Mouse (Mus musculus) lung, postnatal 0 days (tissue): ENCODE results near the gene Pigr.

Source experiments
- CTCF ChIP-seq: IDR thresholded peaks from 2 replicates; pipeline ENCODE4 v1.5.1; 2016; ENCODE audit warnings: antibody characterized with exemption, mild to moderate bottlenecking
- EP300 ChIP-seq: IDR thresholded peaks from 2 replicates; pipeline ENCODE4 v1.6.1; 2016; ENCODE audit warnings: antibody characterized with exemption, mild to moderate bottlenecking, control low read depth

DNA sequence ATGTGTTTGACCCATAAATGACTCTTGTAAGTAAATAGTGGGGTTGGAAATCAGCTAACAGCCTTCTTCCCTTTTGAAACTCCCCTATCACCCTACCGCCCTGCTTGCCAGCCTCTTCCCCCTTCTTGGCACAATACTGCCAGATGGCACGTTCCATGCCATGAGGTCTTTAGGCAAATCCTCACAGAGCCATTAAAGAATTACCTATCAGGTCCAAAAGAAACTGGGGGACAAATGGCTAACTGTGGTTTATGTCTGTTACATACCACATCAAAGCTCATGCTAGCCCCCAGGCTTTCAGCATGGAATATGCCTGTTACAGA lies 5.4 kb upstream of the Pigr start:
- TF ChIP-seq EP300 (no peak), CTCF (no peak)
